ENCODE assay signal across 7 mouse cellular contexts in genomic region chr2:27426406-27426854, GRCm38 (mm10). TPM values are rescaled to one million over a fixed set of nuclear protein-coding genes. Genes with fewer than 3 reads are reported as not detected.
A peak's percentile ranks its signal among the peaks of the same experiment; 100 is the strongest.
DNase-seq lines count a peak whose midpoint lies in the region; ATAC-seq and TF ChIP-seq lines count a peak whose summit lies in the region.

No protein-coding gene starts in this region.

- 0 out of 2 replicates have a peak, but pooled peaks cover 3% of the 10 kb centered on the region for H3K36me3 ChIP-seq in limb, embryonic 12.5 days
- H3K36me3 ChIP-seq in midbrain, postnatal 0 days (ENCODE audit: insufficient read depth, low read length) = no peaks in the 10 kb centered on the region

- peaks cover 39% of the 10 kb centered on the region for H3K4me1 ChIP-seq in limb, embryonic 12.5 days (replicated peaks)
- peaks cover 11% of the 10 kb centered on the region; the same call in 1 of the 2 replicates for H3K4me1 ChIP-seq in midbrain, postnatal 0 days (ENCODE audit: insufficient read depth, low read length)

- intact Hi-C loops in heart, postnatal 25 days (cut with DNase I) = no loop called here

- TF ChIP-seq CTCF in midbrain, postnatal 0 days (IDR thresholded peaks at IDR 0.05) = no peak

- H3K4me2 ChIP-seq in limb, embryonic 12.5 days = peak overlapping the region; percentile 99
- peak overlapping the region; percentile 99 for H3K4me2 ChIP-seq in midbrain, postnatal 0 days (ENCODE audit: low read depth, low read length, poor library complexity, severe bottlenecking)

- H3K9ac ChIP-seq in limb, embryonic 12.5 days (replicated peaks) = peak overlapping the region; percentile 91
- peak overlapping the region; percentile 77 for H3K9ac ChIP-seq in midbrain, postnatal 0 days (replicated peaks; ENCODE audit: low read length, poor library complexity, severe bottlenecking)

- DNase-seq in urinary bladder, postnatal 14 days (ENCODE audit: low spot score) = peak; percentile 61
- DNase-seq in urinary bladder, postnatal 4 days (ENCODE audit: low spot score in 2 of 2) = no peak
- DNase-seq in cerebellum, postnatal 14 days = peak; percentile 42 to 52
- DNase-seq in heart, postnatal 25 days (ENCODE audit: low spot score) = peak; percentile 48
- DNase-seq in midbrain, postnatal 0 days (ENCODE audit: low spot score) = peak; percentile 47
- DNase-seq in c-Kit-positive CD71-positive TER-119-positive erythroid progenitor cells, embryonic 14.5 days (ENCODE audit: low spot score) = no peak

- no peak; the same call in 1 of the 2 replicates for ATAC-seq in limb, embryonic 12.5 days (ENCODE audit: insufficient number of reproducible peaks, insufficient read depth, low FRiP score, low TSS enrichment, low read depth)
- peak; percentile 24; the same call in 1 of the 2 replicates for ATAC-seq in midbrain, postnatal 0 days (ENCODE audit: low FRiP score)

- no peaks in the 10 kb centered on the region for H3K27me3 ChIP-seq in limb, embryonic 12.5 days
- H3K27me3 ChIP-seq in midbrain, postnatal 0 days (ENCODE audit: insufficient read depth, low read length) = no peaks in the 10 kb centered on the region

- under 1% methylated on average over 64 of the region's 64 CpGs for WGBS in limb, embryonic 12.5 days
- WGBS in midbrain, postnatal 0 days = 0% methylated on average over 44 of the region's 64 CpGs

- H3K4me3 ChIP-seq in limb, embryonic 12.5 days (replicated peaks) = peak overlapping the region; percentile 92
- H3K4me3 ChIP-seq in midbrain, postnatal 0 days (ENCODE audit: low read depth, low read length) = peak overlapping the region; percentile 92

- H3K9me3 ChIP-seq in limb, embryonic 12.5 days = no peaks in the 10 kb centered on the region
- no peaks in the 10 kb centered on the region for H3K9me3 ChIP-seq in midbrain, postnatal 0 days (ENCODE audit: low read length)

- peak overlapping the region; percentile 80 for H3K27ac ChIP-seq in limb, embryonic 12.5 days
- H3K27ac ChIP-seq in midbrain, postnatal 0 days (ENCODE audit: low read depth, low read length) = peak overlapping the region; percentile 48; the same call in 1 of the 2 replicates

RNA-seq across cellular contexts. Expression of gene Vav2, which starts 0.4 kb away (rescaled TPM):
- 10 to 100 TPM; 12.7 to 13.6 TPM for total RNA-seq in heart, postnatal 25 days (2021)
- 8.0 and 8.5 TPM in 2 replicates for polyA plus RNA-seq in limb, embryonic 12.5 days (2016; fragmentation: Nextera tagmentation; extraction: Ambion mirVana)
- 33.6 and 34.8 TPM in 2 replicates for total RNA-seq in midbrain, postnatal 0 days (2014; rRNA removed)
- polyA plus RNA-seq in midbrain, postnatal 0 days (2015; fragmentation: Nextera tagmentation; extraction: Ambion mirVana) = 6.4 TPM in 2 replicates

RNA-seq across cellular contexts. Expression of gene Brd3os, which starts 15.7 kb away (rescaled TPM):
- total RNA-seq in heart, postnatal 25 days (2021) = 1 to 10 TPM in 1 of 2 experiments, under 1 TPM in 1; 0.70 to 1.3 TPM
- polyA plus RNA-seq in limb, embryonic 12.5 days (2016; fragmentation: Nextera tagmentation; extraction: Ambion mirVana) = 10.7 and 11.5 TPM in 2 replicates
- total RNA-seq in midbrain, postnatal 0 days (2014; rRNA removed) = 32.9 and 44.2 TPM in 2 replicates
- polyA plus RNA-seq in midbrain, postnatal 0 days (2015; fragmentation: Nextera tagmentation; extraction: Ambion mirVana) = 42.5 and 47.4 TPM in 2 replicates

Comparison
In these comparisons a context has a peak if more than half of its experiments do, and no peak if none do; other contexts are left out.
1. DNase-seq: peak in urinary bladder, postnatal 14 days (single experiment), cerebellum, postnatal 14 days (2 of 2), heart, postnatal 25 days (single experiment) and midbrain, postnatal 0 days (single experiment); none in urinary bladder, postnatal 4 days (0 of 2) and c-Kit-positive CD71-positive TER-119-positive erythroid progenitor cells, embryonic 14.5 days (single experiment).
2. RNA of gene Brd3os, which starts 15.7 kb away (total RNA-seq): 32.9 to 44.2 TPM in midbrain, postnatal 0 days; 0.70 to 1.3 TPM in heart, postnatal 25 days; every median in the first group is over 10 times any median in the second.